Mouse (Mus musculus) lung, embryonic 15.5 days (tissue): ENCODE results near the gene Unc119. TPM values are rescaled to one million over a fixed set of nuclear protein-coding genes. Genes with fewer than 3 reads are reported as not detected.

ENCODE experiments used
- polyA plus RNA-seq: library from polyadenylated mRNA; unstranded; fragments of >200 nt; fragmentation: Nextera tagmentation; extraction: Ambion mirVana; gene quantifications from 2 replicates; pipeline ENCODE4 v1.2.1, GENCODE M21; 2015

Unc119 gene
- polyA plus RNA-seq, 1 experiment from 2014 or later = 33.4 TPM

Other genes with a start within 250 kb of the Unc119 start
- 12.4 and 13.9 TPM in 2 replicates for gene Fam222b, start 248.8 kb upstream of the Unc119 start, polyA plus RNA-seq
- gene Traf4, start 177.9 kb upstream of the Unc119 start, polyA plus RNA-seq = 82.4 and 88.4 TPM in 2 replicates
- gene Nek8, start 166.8 kb upstream of the Unc119 start, polyA plus RNA-seq = 19.2 and 20.3 TPM in 2 replicates
- gene Tlcd1, start 166.8 kb upstream of the Unc119 start, polyA plus RNA-seq = 20.2 and 22.9 TPM in 2 replicates
- gene Rpl23a, start 159.9 kb upstream of the Unc119 start, polyA plus RNA-seq = 1,297 and 1,378 TPM in 2 replicates
- gene Rab34, start 155.1 kb upstream of the Unc119 start, polyA plus RNA-seq = 141 and 147 TPM in 2 replicates
- 4.4 and 4.7 TPM in 2 replicates for gene Proca1, start 150.1 kb upstream of the Unc119 start, polyA plus RNA-seq
- gene Sdf2, start 97.7 kb upstream of the Unc119 start, polyA plus RNA-seq = 79.9 and 84.1 TPM in 2 replicates
- gene Supt6, start 97.5 kb upstream of the Unc119 start, polyA plus RNA-seq = 23.7 and 25.5 TPM in 2 replicates
- gene 2610507B11Rik, start 81.7 kb upstream of the Unc119 start, polyA plus RNA-seq = 71.1 and 75.9 TPM in 2 replicates
- gene BC030499, start 52.6 kb upstream of the Unc119 start, polyA plus RNA-seq = 0.10 and 0.25 TPM in 2 replicates
- gene Spag5, start 42.0 kb upstream of the Unc119 start, polyA plus RNA-seq = 44.8 and 49.9 TPM in 2 replicates
- 7.7 and 8.1 TPM in 2 replicates for gene Aldoc, start 20.5 kb upstream of the Unc119 start, polyA plus RNA-seq
- 75.5 and 78.5 TPM in 2 replicates for gene Pigs, start 15.1 kb upstream of the Unc119 start, polyA plus RNA-seq
- gene Foxn1, start 43.1 kb downstream of the Unc119 start, polyA plus RNA-seq = 0.35 and 1.9 TPM in 2 replicates
- gene Slc13a2, start 78.7 kb downstream of the Unc119 start, polyA plus RNA-seq = 0.06 and 0.12 TPM in 2 replicates
- 11.7 and 12.0 TPM in 2 replicates for gene Slc46a1, start 122.2 kb downstream of the Unc119 start, polyA plus RNA-seq
- gene Sarm1, start 154.3 kb downstream of the Unc119 start, polyA plus RNA-seq = 0.91 and 0.96 TPM in 2 replicates
- 1.2 and 10.2 TPM in 2 replicates for gene Vtn, start 155.6 kb downstream of the Unc119 start, polyA plus RNA-seq
- gene Sebox, start 160.0 kb downstream of the Unc119 start, polyA plus RNA-seq = not detected in 2 replicates
- 44.4 and 48.3 TPM in 2 replicates for gene Tmem199, start 168.7 kb downstream of the Unc119 start, polyA plus RNA-seq
- gene Poldip2, start 168.7 kb downstream of the Unc119 start, polyA plus RNA-seq = 158 TPM in 2 replicates
- 83.0 and 83.1 TPM in 2 replicates for gene Tnfaip1, start 192.8 kb downstream of the Unc119 start, polyA plus RNA-seq
- 134 and 137 TPM in 2 replicates for gene Ift20, start 192.9 kb downstream of the Unc119 start, polyA plus RNA-seq
- 73.2 and 79.5 TPM in 2 replicates for gene Tmem97, start 207.3 kb downstream of the Unc119 start, polyA plus RNA-seq